Mouse (Mus musculus): ENCODE measurements at regions not wholly inside any gene's neighbourhood (a gene's known extent, or its start where the extent isn't known, plus 50 kb on each side); places are given as distances from the start of the nearest gene placed in this dataset.

DNA sequence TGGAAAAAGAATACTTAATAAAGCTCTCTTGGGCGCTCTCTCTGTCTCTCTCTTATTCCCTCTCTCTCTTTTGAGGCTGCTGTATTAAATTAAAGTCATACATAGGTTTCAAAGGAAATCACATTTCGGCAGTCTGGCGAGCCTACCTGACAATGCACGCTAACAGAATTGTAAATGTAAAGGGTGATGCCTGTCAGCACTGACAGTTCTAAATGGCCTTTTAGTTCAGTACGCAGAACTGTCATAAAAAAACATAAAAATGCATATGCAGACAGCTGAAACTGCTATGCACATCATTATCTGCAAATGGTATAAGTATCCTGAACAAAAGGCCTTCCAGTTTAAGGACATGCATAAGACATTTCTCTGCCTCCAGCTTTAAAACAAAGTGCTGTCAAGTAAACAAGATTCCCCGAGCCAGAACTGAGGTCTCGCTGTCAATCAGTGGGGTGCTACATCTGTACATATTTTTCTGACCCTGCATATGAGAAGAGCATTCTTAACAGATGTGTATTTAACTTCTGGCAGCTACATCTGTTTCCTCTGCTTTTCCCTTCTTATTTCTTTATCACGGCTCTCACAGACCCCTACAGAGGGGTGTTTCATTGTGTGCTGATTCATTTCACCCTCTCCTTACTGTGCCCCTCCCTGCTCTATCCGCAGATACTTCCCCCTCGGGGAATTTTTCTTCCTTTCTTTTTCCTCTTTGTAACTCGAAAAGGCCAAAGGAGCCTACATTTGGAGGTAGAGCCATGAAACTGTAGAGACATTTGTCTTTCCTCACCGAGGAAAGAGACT is 574.5 kb downstream of the Ebf1 start:
- H3K4me1 ChIP-seq (ENCODE audit: control insufficient read depth, insufficient read depth, low read length): no peaks in the 10 kb centered on the region
- no peak overlapping the region for H3K27ac ChIP-seq (ENCODE audit: low read depth, low read length)
- DNase-seq (ENCODE audit: low spot score, missing footprints) (no peak), ATAC-seq (ENCODE audit: low FRiP score) (no peak)
- H3K9me3 ChIP-seq (ENCODE audit: control insufficient read depth, low read length): no peaks in the 10 kb centered on the region
- 70% methylated on average over 12 of the region's 12 CpGs for WGBS
- H3K9ac ChIP-seq (ENCODE audit: low read length): no peak overlapping the region
- H3K36me3 ChIP-seq (ENCODE audit: control insufficient read depth, insufficient read depth, low read length): no peaks in the 10 kb centered on the region
- no peak overlapping the region for H3K4me2 ChIP-seq
- H3K4me3 ChIP-seq (ENCODE audit: low read depth, low read length): no peak overlapping the region
- H3K27me3 ChIP-seq (ENCODE audit: control insufficient read depth, insufficient read depth, low read length): no peaks in the 10 kb centered on the region

DNA sequence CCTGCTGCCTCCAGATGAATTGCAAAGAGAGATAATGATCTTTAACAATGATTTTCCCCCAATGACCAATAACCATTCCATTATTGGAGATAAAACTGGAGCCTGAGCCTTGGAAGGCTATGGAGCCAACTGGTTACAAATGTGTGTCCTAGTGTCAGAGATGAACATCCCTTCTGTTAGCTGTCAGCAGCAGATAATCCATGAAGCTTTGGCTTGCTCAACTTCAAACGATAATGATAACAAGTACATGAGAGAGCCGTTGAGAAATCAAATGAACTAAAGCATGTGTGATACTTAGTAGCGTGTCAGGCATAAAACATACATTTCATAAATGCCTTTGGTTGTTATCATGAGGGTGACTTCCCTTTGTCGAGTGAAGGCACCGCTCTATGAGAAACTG is 576.2 kb downstream of the Ebf1 start:
- no peak overlapping the region for H3K4me2 ChIP-seq
- no peaks in the 10 kb centered on the region for H3K36me3 ChIP-seq (ENCODE audit: control insufficient read depth, insufficient read depth, low read length)
- no peaks in the 10 kb centered on the region for H3K27me3 ChIP-seq (ENCODE audit: control insufficient read depth, insufficient read depth, low read length)
- WGBS: 93% methylated on average over 5 of the region's 5 CpGs
- DNase-seq (ENCODE audit: low spot score, missing footprints): no peak
- H3K9ac ChIP-seq (ENCODE audit: low read length): no peak overlapping the region
- no peak overlapping the region for H3K4me3 ChIP-seq (ENCODE audit: low read depth, low read length)
- ATAC-seq (ENCODE audit: low FRiP score): no peak
- no peaks in the 10 kb centered on the region for H3K9me3 ChIP-seq (ENCODE audit: control insufficient read depth, low read length)
- no peak overlapping the region for H3K27ac ChIP-seq (ENCODE audit: low read depth, low read length)
- no peaks in the 10 kb centered on the region for H3K4me1 ChIP-seq (ENCODE audit: control insufficient read depth, insufficient read depth, low read length)

DNA sequence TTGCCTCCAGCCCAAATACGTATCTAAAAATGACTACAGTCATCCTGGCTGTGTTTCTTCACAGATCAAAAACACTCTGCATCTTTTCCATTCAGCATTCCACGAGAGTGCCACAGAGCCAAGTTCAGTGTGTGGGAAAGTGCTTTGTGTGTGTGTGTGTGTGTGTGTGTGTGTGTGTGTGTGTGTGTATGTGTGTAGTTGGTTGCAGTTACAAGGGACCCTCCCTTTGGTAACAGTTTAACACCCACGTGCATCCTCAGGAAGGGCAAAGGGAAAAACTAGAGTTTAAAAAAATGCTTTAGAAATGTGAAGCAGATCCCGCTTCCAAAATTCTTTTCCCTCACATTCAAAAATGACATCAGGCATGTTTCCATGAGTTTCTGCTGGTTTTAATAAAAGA is 582.4 kb downstream of the Ebf1 start:
- H3K36me3 ChIP-seq (ENCODE audit: control insufficient read depth, insufficient read depth, low read length): no peaks in the 10 kb centered on the region
- H3K9me3 ChIP-seq (ENCODE audit: control insufficient read depth, low read length): no peaks in the 10 kb centered on the region
- H3K4me1 ChIP-seq (ENCODE audit: control insufficient read depth, insufficient read depth, low read length): no peaks in the 10 kb centered on the region
- ATAC-seq (ENCODE audit: low FRiP score): no peak
- no peak overlapping the region for H3K9ac ChIP-seq (ENCODE audit: low read length)
- H3K4me3 ChIP-seq (ENCODE audit: low read depth, low read length): no peak overlapping the region
- no peak overlapping the region for H3K4me2 ChIP-seq
- DNase-seq (ENCODE audit: low spot score, missing footprints): no peak
- H3K27ac ChIP-seq (ENCODE audit: low read depth, low read length): no peak overlapping the region
- H3K27me3 ChIP-seq (ENCODE audit: control insufficient read depth, insufficient read depth, low read length): no peaks in the 10 kb centered on the region
- 78% methylated on average over 4 of the region's 4 CpGs for WGBS

DNA sequence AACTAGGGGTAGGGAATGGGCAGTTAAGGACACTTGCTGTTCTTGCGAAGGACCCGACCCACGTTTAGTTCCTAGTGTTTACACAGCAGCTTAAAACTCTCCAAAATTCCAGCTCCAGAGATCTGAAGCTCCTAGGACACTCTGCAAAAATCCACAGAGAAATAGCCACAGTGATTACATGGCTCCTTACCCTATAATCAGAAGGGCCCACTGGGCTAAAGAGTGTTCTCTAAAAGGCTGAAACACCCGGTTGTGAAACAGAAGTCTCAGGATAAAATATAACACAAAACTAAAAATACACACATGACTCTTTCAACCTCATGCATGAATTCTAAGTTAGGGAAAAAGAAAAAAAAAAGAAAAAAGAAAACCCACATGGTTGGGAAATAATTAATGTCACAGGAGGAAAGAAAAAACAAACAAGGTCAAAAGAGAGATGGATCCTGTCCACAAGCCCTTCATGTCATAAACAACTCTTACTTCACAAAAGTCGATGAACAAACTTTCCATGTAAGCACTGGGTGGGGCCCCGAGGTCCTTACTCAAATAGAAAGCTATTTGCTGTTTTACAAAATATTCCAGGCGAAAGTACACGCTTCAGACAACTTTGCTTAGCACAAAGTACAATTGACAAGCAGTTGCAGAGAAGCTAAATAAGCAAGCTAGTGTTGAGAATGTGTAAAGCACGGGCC is 583.7 kb downstream of the Ebf1 start:
- no peaks in the 10 kb centered on the region for H3K27me3 ChIP-seq (ENCODE audit: control insufficient read depth, insufficient read depth, low read length)
- H3K9ac ChIP-seq (ENCODE audit: low read length): no peak overlapping the region
- H3K4me2 ChIP-seq: no peak overlapping the region
- ATAC-seq (ENCODE audit: low FRiP score): no peak
- no peaks in the 10 kb centered on the region for H3K4me1 ChIP-seq (ENCODE audit: control insufficient read depth, insufficient read depth, low read length)
- WGBS: 77% methylated on average over 9 of the region's 9 CpGs
- H3K36me3 ChIP-seq (ENCODE audit: control insufficient read depth, insufficient read depth, low read length): no peaks in the 10 kb centered on the region
- H3K4me3 ChIP-seq (ENCODE audit: low read depth, low read length): no peak overlapping the region
- DNase-seq (ENCODE audit: low spot score, missing footprints): no peak
- no peak overlapping the region for H3K27ac ChIP-seq (ENCODE audit: low read depth, low read length)
- H3K9me3 ChIP-seq (ENCODE audit: control insufficient read depth, low read length): no peaks in the 10 kb centered on the region

DNA sequence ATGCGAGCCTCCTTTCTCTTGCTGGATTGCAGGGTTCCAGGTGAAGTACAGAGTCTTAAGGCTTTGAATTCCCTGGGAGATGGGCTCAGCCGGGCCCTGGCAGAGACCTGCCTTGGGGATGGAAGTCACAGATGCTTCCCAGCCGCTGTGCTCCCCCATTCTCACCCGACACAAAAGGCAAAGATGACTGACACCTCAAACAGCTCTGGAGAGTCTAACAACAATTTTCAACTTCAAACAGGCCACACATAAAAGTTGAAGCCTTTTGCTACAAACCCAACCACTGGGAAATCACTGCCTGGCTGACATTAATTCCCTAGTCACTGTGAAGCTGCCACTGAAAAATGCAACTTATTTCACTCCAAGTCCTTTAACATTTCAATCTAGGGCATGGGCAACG is 586.3 kb downstream of the Ebf1 start:
- Histone ChIP-seq H3K4me2 (no peak overlapping the region), H3K9me3 (ENCODE audit: control insufficient read depth, low read length) (no peaks in the 10 kb centered on the region), H3K36me3 (ENCODE audit: control insufficient read depth, insufficient read depth, low read length) (no peaks in the 10 kb centered on the region), H3K9ac (ENCODE audit: low read length) (no peak overlapping the region), H3K27me3 (ENCODE audit: control insufficient read depth, insufficient read depth, low read length) (no peaks in the 10 kb centered on the region), H3K4me3 (ENCODE audit: low read depth, low read length) (no peak overlapping the region), H3K4me1 (ENCODE audit: control insufficient read depth, insufficient read depth, low read length) (no peaks in the 10 kb centered on the region), H3K27ac (ENCODE audit: low read depth, low read length) (no peak overlapping the region)
- WGBS: 80% methylated on average over 5 of the region's 5 CpGs
- DNase-seq (ENCODE audit: low spot score, missing footprints) (no peak), ATAC-seq (ENCODE audit: low FRiP score) (no peak)

DNA sequence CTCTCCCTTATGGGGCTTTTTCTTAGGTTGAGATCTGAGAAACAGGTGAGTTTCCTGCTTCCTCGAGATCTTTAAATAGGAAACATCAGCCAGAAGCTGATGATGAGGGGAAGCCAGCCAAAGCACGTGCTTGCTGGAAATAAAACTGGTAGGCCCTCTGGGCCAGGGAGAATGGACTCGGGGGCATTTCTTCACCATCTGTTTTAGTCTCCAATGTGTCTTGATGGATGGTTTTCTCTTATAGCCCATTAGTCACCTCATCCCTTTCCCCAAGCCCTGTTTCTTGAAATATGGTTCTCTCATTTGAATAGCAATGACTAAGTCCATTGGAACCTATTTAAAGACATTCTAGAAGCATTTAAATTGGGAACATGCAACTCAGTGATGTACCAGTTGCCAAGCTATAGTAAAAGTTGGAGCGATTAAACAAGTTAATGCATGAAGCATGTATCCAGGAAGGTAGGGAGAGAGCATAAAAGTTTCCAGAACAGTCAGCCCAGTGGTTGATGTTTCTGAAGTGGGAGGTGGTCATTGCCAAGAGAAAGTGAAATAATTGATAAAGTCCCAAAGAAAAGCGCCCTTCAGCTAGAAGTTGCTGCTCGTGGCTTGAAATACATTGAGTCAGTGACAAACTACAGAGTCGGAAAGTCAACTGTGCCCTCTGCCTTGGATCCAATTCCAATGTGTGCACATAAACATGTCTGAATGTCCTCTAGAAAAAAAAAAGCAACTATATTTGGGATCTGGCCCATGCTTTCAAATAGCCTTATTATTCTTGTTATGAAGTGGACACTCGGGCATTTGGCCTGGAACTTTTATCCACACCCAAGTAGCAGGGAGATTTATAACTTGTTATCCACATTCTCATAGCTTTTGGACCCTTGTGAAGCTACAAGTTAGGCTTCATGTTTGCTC is 589.8 kb downstream of the Ebf1 start:
- ATAC-seq (ENCODE audit: low FRiP score) (no peak), DNase-seq (ENCODE audit: low spot score, missing footprints) (no peak)
- 89% methylated on average over 8 of the region's 8 CpGs for WGBS
- Histone ChIP-seq H3K4me2 (no peak overlapping the region), H3K9me3 (ENCODE audit: control insufficient read depth, low read length) (no peaks in the 10 kb centered on the region), H3K4me1 (ENCODE audit: control insufficient read depth, insufficient read depth, low read length) (no peaks in the 10 kb centered on the region), H3K27me3 (ENCODE audit: control insufficient read depth, insufficient read depth, low read length) (no peaks in the 10 kb centered on the region), H3K9ac (ENCODE audit: low read length) (no peak overlapping the region), H3K27ac (ENCODE audit: low read depth, low read length) (no peak overlapping the region), H3K4me3 (ENCODE audit: low read depth, low read length) (no peak overlapping the region), H3K36me3 (ENCODE audit: control insufficient read depth, insufficient read depth, low read length) (no peaks in the 10 kb centered on the region)

DNA sequence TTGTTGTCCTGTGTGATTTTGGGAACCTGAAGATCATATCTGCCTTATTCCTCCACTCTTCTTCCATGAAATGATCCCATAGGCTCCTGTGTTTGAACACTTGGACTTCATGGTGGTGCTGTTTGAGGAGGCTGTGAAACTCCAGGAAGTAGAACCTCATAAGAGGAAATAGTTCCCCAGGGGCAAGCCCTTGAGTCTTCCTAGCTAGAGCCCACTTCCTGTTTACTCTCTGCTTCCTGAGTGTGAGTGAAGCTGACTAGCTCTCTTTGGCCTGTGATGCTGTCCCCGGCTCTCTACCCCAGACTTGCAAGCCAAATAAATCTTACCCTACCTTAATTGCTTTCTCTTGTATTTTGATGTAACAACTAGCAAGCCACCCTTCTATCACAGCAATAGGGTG is 597.0 kb downstream of the Ebf1 start:
- Histone ChIP-seq H3K36me3 (ENCODE audit: control insufficient read depth, insufficient read depth, low read length) (no peaks in the 10 kb centered on the region), H3K9ac (ENCODE audit: low read length) (no peak overlapping the region), H3K4me1 (ENCODE audit: control insufficient read depth, insufficient read depth, low read length) (no peaks in the 10 kb centered on the region), H3K27me3 (ENCODE audit: control insufficient read depth, insufficient read depth, low read length) (no peaks in the 10 kb centered on the region), H3K9me3 (ENCODE audit: control insufficient read depth, low read length) (no peaks in the 10 kb centered on the region), H3K4me3 (ENCODE audit: low read depth, low read length) (no peak overlapping the region), H3K4me2 (no peak overlapping the region), H3K27ac (ENCODE audit: low read depth, low read length) (no peak overlapping the region)
- WGBS: 91% methylated on average over 1 of the region's 1 CpGs
- ATAC-seq (ENCODE audit: low FRiP score) (no peak), DNase-seq (ENCODE audit: low spot score, missing footprints) (no peak)

DNA sequence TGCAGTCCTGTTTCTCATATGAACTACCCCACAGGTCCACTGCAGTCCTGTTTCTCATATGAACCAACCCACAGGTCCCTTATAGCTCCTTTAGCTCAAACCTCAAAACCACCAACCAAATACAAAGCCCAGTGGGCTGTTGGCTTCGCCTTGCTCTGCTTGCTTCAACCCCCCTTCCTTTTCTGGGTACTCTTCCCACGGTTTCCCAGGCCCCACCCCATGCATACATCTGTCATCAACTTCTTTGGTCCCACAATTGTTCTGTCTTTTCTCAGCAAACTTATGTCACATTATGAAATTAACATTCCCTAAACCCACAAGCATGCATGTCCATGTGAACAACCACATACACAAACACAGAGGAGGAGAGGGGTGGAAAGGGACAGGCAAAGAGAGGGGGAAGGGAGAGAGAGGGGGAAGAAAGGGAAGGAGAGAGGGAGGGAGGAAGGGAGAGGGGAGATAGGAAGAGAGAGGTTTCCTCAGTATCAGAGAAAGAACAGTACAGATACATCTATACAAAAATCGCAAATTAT is 599.9 kb downstream of the Ebf1 start:
- Histone ChIP-seq H3K9me3 (ENCODE audit: control insufficient read depth, low read length) (no peaks in the 10 kb centered on the region), H3K36me3 (ENCODE audit: control insufficient read depth, insufficient read depth, low read length) (no peaks in the 10 kb centered on the region), H3K4me1 (ENCODE audit: control insufficient read depth, insufficient read depth, low read length) (no peaks in the 10 kb centered on the region), H3K9ac (ENCODE audit: low read length) (no peak overlapping the region), H3K4me2 (no peak overlapping the region), H3K27me3 (ENCODE audit: control insufficient read depth, insufficient read depth, low read length) (no peaks in the 10 kb centered on the region), H3K4me3 (ENCODE audit: low read depth, low read length) (no peak overlapping the region), H3K27ac (ENCODE audit: low read depth, low read length) (no peak overlapping the region)
- ATAC-seq (ENCODE audit: low FRiP score) (no peak), DNase-seq (ENCODE audit: low spot score, missing footprints) (no peak)
- WGBS: 79% methylated on average over 3 of the region's 3 CpGs
